Mouse (Mus musculus): Measurements from ENCODE around the gene Tmem183a.

DNA sequence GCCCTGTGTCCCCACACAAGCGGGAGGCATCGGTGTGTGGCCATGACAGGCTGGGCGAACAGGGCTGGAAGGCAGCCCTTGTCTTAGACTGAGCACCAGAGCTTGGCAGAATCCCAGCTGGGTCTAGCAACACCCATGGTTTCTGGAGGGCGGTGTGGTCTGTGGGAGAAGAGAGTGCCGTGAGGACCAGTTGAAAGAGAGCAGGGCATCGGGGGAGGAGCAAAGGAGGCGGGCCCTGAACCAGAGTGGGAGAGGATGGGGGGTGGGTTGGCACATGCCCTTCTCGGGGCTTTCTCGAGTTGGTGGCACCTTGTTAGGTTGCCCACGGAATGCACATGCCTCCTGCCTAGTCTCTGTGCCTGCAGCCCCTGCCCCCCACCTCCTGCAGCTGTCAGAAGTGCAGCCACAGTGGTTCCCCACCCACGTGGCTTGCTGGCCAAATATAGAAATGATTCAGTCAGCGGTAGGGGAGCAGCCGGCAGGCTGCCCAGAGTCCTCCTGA lies 29.0 kb downstream of the Tmem183a start, which contains the start of gene Ppfia4:
- no peak for TF ChIP-seq GATA1 (IDR thresholded peaks at IDR 0.05; ENCODE audit: borderline replicate concordance, low read length)
- no peak for TF ChIP-seq FLI1 (IDR thresholded peaks at IDR 0.05; ENCODE audit: low read length)

Data from megakaryocyte, embryonic 14.5 days (primary cell).